Mouse (Mus musculus): ENCODE measurements around the gene Psmc1. TPM values are rescaled to one million over a fixed set of nuclear protein-coding genes. Genes with fewer than 3 reads are reported as not detected.

Psmc1 gene
- total and polyA plus RNA-seq, 2 experiments from 2014 or later = 89.0 to 275 TPM

- no peak overlapping the region for H3K4me3 ChIP-seq (ENCODE audit: low read length)
- 63% methylated on average over 9 of the region's 9 CpGs for WGBS
- H3K9me3 ChIP-seq (ENCODE audit: low read length) = no peaks in the 10 kb centered on the region
- H3K27me3 ChIP-seq (ENCODE audit: insufficient read depth, low read length) = no peaks in the 10 kb centered on the region
- no peak overlapping the region for H3K4me2 ChIP-seq (ENCODE audit: low read depth, low read length)
- no peak overlapping the region for H3K27ac ChIP-seq
- ATAC-seq = no peak
- no peaks in the 10 kb centered on the region for H3K4me1 ChIP-seq (ENCODE audit: insufficient read depth, low read length)
- peaks cover 71% of the 10 kb centered on the region for H3K36me3 ChIP-seq (ENCODE audit: insufficient read depth, low read length)
- no peak overlapping the region for H3K9ac ChIP-seq (replicated peaks; ENCODE audit: low read length)
- no peak for TF ChIP-seq CTCF (IDR thresholded peaks at IDR 0.05; ENCODE audit: low read depth)
- no peak for DNase-seq (ENCODE audit: low spot score)
These were observed 13.5 kb downstream of the Psmc1 start for GRCm38 (mm10) chr12:100123476-100123875.

- DNase-seq (ENCODE audit: low spot score) (no peak), ATAC-seq (peak; percentile 42; the same call in 1 of the 2 replicates)
- Histone ChIP-seq H3K9me3 (ENCODE audit: low read length) (no peaks in the 10 kb centered on the region), H3K4me3 (ENCODE audit: low read length) (no peak overlapping the region), H3K4me2 (ENCODE audit: low read depth, low read length) (no peak overlapping the region), H3K27ac (no peak overlapping the region), H3K4me1 (ENCODE audit: insufficient read depth, low read length) (no peaks in the 10 kb centered on the region), H3K27me3 (ENCODE audit: insufficient read depth, low read length) (no peaks in the 10 kb centered on the region), H3K36me3 (ENCODE audit: insufficient read depth, low read length) (peaks cover 71% of the 10 kb centered on the region), H3K9ac (replicated peaks; ENCODE audit: low read length) (no peak overlapping the region)
- 77% methylated on average over 16 of the region's 16 CpGs for WGBS
- TF ChIP-seq CTCF (IDR thresholded peaks at IDR 0.05; ENCODE audit: low read depth) = peak; percentile 49
These were observed 15.2 kb downstream of the Psmc1 start for GRCm38 (mm10) chr12:100124913-100125798.

- DNase-seq (ENCODE audit: low spot score) = no peak
- ATAC-seq = no peak
- WGBS = 83% methylated on average over 17 of the region's 17 CpGs
- Histone ChIP-seq H3K27me3 (ENCODE audit: insufficient read depth, low read length) (no peaks in the 10 kb centered on the region), H3K9ac (replicated peaks; ENCODE audit: low read length) (no peak overlapping the region), H3K4me3 (ENCODE audit: low read length) (no peak overlapping the region), H3K27ac (no peak overlapping the region), H3K4me2 (ENCODE audit: low read depth, low read length) (no peak overlapping the region), H3K36me3 (ENCODE audit: insufficient read depth, low read length) (peaks cover 64% of the 10 kb centered on the region), H3K4me1 (ENCODE audit: insufficient read depth, low read length) (no peaks in the 10 kb centered on the region), H3K9me3 (ENCODE audit: low read length) (no peaks in the 10 kb centered on the region)
- TF ChIP-seq CTCF (IDR thresholded peaks at IDR 0.05; ENCODE audit: low read depth) = no peak
These were observed 17.3 kb downstream of the Psmc1 start for GRCm38 (mm10) chr12:100126968-100127865.

- H3K9ac ChIP-seq (replicated peaks; ENCODE audit: low read length) = no peak overlapping the region
- peaks cover 62% of the 10 kb centered on the region for H3K36me3 ChIP-seq (ENCODE audit: insufficient read depth, low read length)
- 73% methylated on average over 8 of the region's 8 CpGs for WGBS
- H3K4me1 ChIP-seq (ENCODE audit: insufficient read depth, low read length) = no peaks in the 10 kb centered on the region
- H3K27ac ChIP-seq = no peak overlapping the region
- H3K27me3 ChIP-seq (ENCODE audit: insufficient read depth, low read length) = no peaks in the 10 kb centered on the region
- no peaks in the 10 kb centered on the region for H3K9me3 ChIP-seq (ENCODE audit: low read length)
- TF ChIP-seq CTCF (IDR thresholded peaks at IDR 0.05; ENCODE audit: low read depth) = no peak
- ATAC-seq = no peak
- no peak overlapping the region for H3K4me3 ChIP-seq (ENCODE audit: low read length)
- no peak overlapping the region for H3K4me2 ChIP-seq (ENCODE audit: low read depth, low read length)
- no peak for DNase-seq (ENCODE audit: low spot score)
These were observed 18.0 kb downstream of the Psmc1 start for GRCm38 (mm10) chr12:100127866-100128480.

- WGBS = 86% methylated on average over 6 of the region's 6 CpGs
- Histone ChIP-seq H3K27me3 (ENCODE audit: insufficient read depth, low read length) (no peaks in the 10 kb centered on the region), H3K27ac (no peak overlapping the region), H3K4me2 (ENCODE audit: low read depth, low read length) (no peak overlapping the region), H3K4me1 (ENCODE audit: insufficient read depth, low read length) (no peaks in the 10 kb centered on the region), H3K9me3 (ENCODE audit: low read length) (no peaks in the 10 kb centered on the region), H3K36me3 (ENCODE audit: insufficient read depth, low read length) (peaks cover 59% of the 10 kb centered on the region), H3K4me3 (ENCODE audit: low read length) (no peak overlapping the region), H3K9ac (replicated peaks; ENCODE audit: low read length) (no peak overlapping the region)
- TF ChIP-seq CTCF (IDR thresholded peaks at IDR 0.05; ENCODE audit: low read depth) = no peak
- DNase-seq (ENCODE audit: low spot score) = no peak
- no peak for ATAC-seq
These were observed 18.6 kb downstream of the Psmc1 start for GRCm38 (mm10) chr12:100128522-100128921.

GRCm38 (mm10) chr12:100128961-100129360 is 19.0 kb downstream of the Psmc1 start:
- Histone ChIP-seq H3K36me3 (ENCODE audit: insufficient read depth, low read length) (peaks cover 56% of the 10 kb centered on the region), H3K27ac (no peak overlapping the region), H3K4me1 (ENCODE audit: insufficient read depth, low read length) (no peaks in the 10 kb centered on the region), H3K4me2 (ENCODE audit: low read depth, low read length) (no peak overlapping the region), H3K4me3 (ENCODE audit: low read length) (no peak overlapping the region), H3K27me3 (ENCODE audit: insufficient read depth, low read length) (no peaks in the 10 kb centered on the region), H3K9me3 (ENCODE audit: low read length) (no peaks in the 10 kb centered on the region), H3K9ac (replicated peaks; ENCODE audit: low read length) (no peak overlapping the region)
- ATAC-seq (no peak), DNase-seq (ENCODE audit: low spot score) (no peak)
- TF ChIP-seq CTCF (IDR thresholded peaks at IDR 0.05; ENCODE audit: low read depth) = no peak
- WGBS = 73% methylated on average over 8 of the region's 8 CpGs

All from hindbrain, postnatal 0 days (tissue).